In the genomic region with DNA sequence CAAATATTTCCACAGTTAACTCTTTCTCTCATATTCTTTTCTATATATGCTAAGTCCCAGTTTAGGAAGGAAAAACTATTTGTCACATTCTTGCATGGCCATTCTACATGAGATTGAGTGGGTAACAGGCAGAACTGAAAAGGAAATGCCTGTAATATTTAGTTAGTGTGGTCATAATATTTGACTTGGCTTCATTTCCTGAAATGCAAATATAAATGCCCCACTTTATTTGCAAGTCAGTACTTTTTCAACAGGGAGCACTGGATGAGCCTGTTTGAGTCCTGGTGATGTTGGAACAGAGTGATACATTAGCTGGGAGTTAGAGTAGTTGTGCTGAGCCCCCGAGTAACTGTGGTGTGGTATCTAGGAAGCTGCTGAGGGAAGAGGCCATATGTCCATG, we compare ENCODE assay signal across 11 mouse cellular contexts.
"Had no signal": no experiment of that assay in that cellular context is flagged by ENCODE, and none has a peak within 500 bp of the region (broad histone marks: within the 10 kb centered on the region; RNA-seq: fewer than 3 reads in every experiment).

No protein-coding gene starts in this region.

- ATAC-seq: intestine, embryonic 15.5 days; midbrain, embryonic 13.5 days had no signal

- DNase-seq: kidney, adult 18-20 months; kidney, postnatal 10 days; kidney, postnatal 4 days; liver; right cerebral cortex, adult 18-20 months; right cerebral cortex, postnatal 25 days; thymus, postnatal 14 days had no signal

- H3K27me3 ChIP-seq: intestine, embryonic 15.5 days; midbrain, embryonic 13.5 days had no signal

- H3K9me3 ChIP-seq: intestine, embryonic 15.5 days; limb, embryonic 12.5 days; midbrain, embryonic 13.5 days had no signal

- H3K36me3 ChIP-seq: intestine, embryonic 15.5 days; limb, embryonic 12.5 days; midbrain, embryonic 13.5 days had no signal

- H3K4me1 ChIP-seq: intestine, embryonic 15.5 days; limb, embryonic 12.5 days; midbrain, embryonic 13.5 days had no signal

- H3K27ac ChIP-seq: intestine, embryonic 15.5 days; layer of hippocampus, adult 2 months; limb, embryonic 12.5 days; midbrain, embryonic 13.5 days had no signal

- H3K4me3 ChIP-seq: intestine, embryonic 15.5 days; layer of hippocampus, adult 2 months; limb, embryonic 12.5 days; midbrain, embryonic 13.5 days had no signal

- H3K4me2 ChIP-seq: intestine, embryonic 15.5 days; limb, embryonic 12.5 days; midbrain, embryonic 13.5 days had no signal

- H3K9ac ChIP-seq: intestine, embryonic 15.5 days; limb, embryonic 12.5 days; midbrain, embryonic 13.5 days had no signal
